Mouse (Mus musculus) adipose tissue, adult 10 weeks (tissue): Measurements from ENCODE around the gene Spata25. TPM values are rescaled to one million over a fixed set of nuclear protein-coding genes. Genes with fewer than 3 reads are reported as not detected.

ENCODE experiments used
- polyA plus RNA-seq: library from polyadenylated mRNA; stranded (reverse); fragments of 350-450 nt; fragmentation: Illumina TruSeq; extraction: RNeasy Lipid Tissue Mini Kit (QIAGEN cat#74804); gene quantifications from one replicate; pipeline ENCODE4 v1.2.3, GENCODE M21; 2014; ENCODE audit warnings: low read depth, low replicate concordance

Spata25 gene
- polyA plus RNA-seq, result 1.6 TPM

DNA sequence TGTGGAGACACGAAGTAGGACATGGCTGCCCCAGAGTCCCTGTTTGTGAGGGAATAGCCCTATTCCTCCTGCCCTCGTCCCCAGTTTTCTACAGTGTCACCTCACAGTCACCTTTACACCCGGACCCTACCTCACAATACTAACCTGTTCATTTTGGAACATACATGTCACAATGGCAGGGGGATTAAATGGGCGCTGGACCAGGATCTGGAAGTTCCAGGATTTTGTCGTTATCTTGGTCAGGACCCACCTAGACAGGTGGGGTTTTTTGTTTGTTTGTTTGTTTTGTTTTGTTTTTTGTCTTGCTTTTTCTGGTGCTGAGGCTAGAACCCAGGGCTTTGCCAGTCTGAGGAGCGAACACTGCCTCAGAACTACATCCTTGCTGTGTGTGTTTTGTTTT is at the start of gene Spata25:
Spata25 (minus strand) TSS at position 101 of the 400 bp plus-strand sequence.

DNA sequence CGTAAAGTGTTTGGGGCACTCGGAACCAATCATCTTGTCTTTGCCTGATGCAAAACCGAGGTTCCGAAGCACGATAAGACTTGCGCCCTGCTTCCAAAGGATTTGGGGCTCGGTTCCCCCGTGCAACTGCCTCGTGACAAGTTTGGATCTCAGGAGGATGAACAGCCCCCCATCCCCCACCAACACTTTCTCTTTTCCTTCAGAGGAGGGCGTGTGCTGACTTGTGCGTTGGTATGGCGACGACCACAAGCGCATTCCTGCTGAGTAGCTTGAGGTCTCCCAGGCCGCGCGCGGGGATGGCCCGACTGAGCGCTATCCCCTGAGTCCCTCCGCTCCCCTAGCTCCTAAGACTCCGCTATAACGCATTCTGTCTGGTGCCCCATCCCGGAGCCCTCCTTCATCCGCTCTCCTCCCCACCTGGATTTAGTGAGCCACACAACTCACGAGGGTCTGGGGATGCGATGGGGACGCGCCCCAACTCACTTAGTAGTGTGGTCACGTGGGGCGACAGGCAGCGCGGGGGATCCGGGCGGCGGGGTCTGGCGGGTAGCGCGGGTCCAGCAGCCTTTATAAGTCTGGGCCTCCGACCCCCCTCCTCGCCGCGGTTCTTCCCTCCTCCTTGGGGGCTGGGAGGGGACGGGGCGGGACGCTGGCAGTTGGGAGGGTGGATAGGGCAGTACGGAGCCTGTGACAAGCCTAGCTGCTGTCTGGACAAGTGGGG is 28.9 kb upstream of the Spata25 start, which contains the start of gene Pltp:
Pltp (minus strand) TSS at position 611 of the 721 bp plus-strand sequence.

DNA sequence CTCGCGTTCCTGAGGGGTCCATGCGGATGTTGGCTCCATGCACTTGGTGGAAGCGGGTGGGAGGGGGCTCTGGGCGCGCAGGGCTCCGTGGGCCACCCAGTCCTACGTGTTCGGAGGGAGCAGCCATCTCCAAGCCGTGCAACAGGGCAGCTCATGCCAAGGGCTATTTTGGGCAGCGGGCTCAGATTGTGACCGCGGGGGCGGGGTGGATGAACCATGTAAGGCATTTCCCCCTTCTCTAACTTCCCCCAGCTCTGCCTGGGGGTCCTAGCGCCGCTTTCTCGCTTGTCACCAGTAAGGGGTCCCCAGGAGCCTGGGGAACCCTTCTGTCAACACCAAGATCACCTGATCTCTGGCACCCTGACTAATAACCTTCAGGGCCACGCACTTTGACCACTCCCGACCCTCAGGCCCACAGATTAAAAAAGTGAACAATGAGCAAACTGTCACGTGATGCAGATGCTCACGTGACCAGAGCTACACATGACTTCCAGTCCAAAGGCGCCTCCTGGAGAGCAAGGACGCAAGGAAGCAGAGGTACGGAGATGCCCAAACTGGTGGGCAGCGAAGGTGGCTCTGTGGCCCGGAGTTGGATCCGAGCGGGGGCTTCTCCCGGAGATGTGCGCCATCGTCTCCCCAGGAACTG is 5.1 kb upstream of the Spata25 start, which contains the start of gene Neurl2:
Neurl2 (minus strand) TSS at position 143 of the 646 bp plus-strand sequence.

GRCm38 (mm10) chr2:164832748-164833301 is 4.5 kb upstream of the Spata25 start, which contains the start of gene Ctsa:
Gene Ctsa (plus strand): TSS chr2:164832873.

DNA sequence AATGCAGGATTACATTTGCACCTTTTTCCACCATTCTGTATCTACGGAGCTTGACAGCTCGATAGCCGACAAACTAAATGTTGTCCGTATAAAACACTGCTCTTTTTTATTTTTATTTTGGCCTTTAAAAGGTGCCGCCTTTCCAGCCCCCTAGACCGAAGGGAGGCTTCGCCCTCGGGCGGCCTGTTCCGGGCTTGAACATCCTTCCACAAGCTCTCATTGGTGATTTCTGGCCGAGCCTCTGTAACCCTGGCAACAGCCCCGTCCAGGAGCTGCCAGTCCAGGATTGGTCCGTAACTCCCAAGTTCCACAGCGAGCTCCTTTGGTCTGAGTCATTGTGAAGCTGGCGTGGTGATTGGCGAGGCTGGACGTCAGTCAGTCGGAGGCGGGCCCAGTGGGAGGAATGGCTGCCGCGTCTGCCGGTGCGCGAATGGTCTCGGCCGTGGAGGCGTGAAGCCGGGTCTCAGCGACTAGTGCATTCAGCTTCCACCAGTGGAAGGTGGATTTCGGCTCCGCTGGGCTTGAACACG is 5.6 kb downstream of the Spata25 start, which contains the start of gene Zswim1:
Zswim1 (plus strand) TSS at position 51 of the 530 bp plus-strand sequence.

DNA sequence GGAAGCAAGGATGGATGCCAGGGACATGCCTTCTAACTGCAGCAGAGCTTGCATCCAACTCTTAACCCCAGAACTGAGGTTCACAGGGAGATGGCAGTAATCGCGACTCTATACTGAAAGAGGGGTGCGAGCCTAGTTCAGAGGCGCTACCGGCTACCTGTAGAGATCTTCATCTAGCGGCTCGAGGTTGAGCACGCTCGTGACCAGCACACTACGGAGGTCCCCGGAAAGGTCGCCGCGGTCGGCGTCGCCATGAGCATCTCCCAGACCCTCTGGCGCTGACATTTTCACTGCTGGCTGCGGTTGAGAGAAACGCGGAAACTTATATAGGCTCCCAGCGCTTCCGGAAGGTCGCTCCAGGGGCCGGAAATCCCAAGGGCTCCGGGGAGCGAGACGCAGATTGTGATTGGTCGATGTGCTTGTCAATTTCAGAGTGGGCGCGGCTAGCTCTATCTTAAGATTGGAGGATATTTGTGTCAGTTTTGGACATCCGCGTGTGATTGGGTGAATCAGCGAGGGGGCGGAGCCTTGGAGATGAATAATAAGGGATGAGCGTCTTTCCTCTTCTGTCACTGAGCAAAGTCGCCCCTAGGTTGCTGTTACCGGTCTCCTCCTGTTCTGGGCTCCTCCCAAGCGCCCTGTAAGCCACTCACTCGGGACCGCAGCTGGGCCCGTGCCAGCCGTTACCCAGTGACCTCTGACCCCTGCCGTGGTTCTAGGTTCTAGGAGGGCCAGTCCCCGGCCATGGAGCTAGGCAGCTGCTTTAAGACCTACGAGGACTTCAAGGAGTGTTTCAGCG is 23.6 kb downstream of the Spata25 start, which contains the start of the genes Acot8 and Zswim3:
Acot8 (minus strand) TSS at position 350 of the 799 bp plus-strand sequence.
Zswim3 (plus strand) TSS at position 566 of the 799 bp plus-strand sequence.

DNA sequence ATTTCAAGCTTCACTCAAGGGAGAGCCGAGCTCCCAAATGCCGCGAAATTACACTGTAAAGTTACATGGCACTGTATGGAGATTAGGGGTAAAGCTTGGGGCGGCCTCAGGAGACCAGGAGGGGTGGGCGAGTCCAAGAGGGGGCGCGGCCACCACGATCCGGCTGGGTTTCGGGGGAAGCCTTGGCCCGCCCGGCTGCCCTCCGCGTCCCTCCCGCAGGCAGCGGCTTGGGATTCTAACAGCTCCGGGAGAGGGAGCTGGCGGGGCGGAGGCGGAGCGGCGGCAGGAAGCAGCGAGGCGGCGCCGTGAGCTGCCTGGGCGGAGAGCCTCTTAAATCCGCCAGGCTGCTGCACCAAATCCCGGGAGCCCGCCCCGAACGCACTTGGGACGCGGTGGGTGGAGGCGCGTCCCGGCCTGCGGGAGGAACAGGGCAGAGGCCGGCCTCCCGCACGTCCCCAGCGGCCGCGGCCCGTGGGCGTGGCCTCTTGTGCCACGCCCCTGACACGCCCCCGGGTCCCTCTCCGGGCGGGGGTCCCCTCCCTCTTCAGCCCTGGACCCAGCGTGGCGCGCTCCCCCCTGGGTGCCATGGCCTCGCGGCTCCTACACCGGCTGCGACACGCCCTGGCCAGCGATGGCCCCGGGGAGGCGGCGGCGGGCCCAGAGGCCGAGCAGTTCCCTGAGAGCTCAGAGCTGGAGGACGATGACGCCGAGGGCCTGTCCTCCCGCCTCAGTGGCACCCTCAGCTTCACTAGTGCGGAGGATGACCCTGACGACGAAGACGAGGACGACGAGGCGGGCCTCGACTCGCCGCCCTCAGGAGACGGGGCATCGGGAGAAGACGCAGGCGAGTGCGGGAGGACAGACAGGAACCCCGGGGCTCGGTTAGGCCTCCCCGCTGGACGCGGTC is 42.6 kb downstream of the Spata25 start, which contains the start of gene Snx21:
Snx21 (plus strand) TSS at position 343 of the 907 bp plus-strand sequence.

GRCm38 (mm10) chr2:164779481-164780086 is 48.8 kb downstream of the Spata25 start, which contains the start of gene Tnnc2:
Gene Tnnc2 (minus strand): TSS chr2:164779967.

Other genes starting within 250 kb of the Spata25 start
- 118 TPM for gene Wfdc6a, start 243.1 kb downstream of the Spata25 start, polyA plus RNA-seq
- 285 TPM for gene Eppin, start 234.9 kb downstream of the Spata25 start, polyA plus RNA-seq
- gene Wfdc6b, start 215.0 kb downstream of the Spata25 start, polyA plus RNA-seq, result 215 TPM
- gene Wfdc8, start 214.9 kb downstream of the Spata25 start, polyA plus RNA-seq, result 244 TPM
- gene Wfdc16, start 189.7 kb downstream of the Spata25 start, polyA plus RNA-seq, result 298 TPM
- 2,863 TPM for gene Wfdc10, start 172.5 kb downstream of the Spata25 start, polyA plus RNA-seq
- 297 TPM for gene Wfdc9, start 172.0 kb downstream of the Spata25 start, polyA plus RNA-seq
- gene Wfdc11, start 154.4 kb downstream of the Spata25 start, polyA plus RNA-seq, result 41.2 TPM
- gene Wfdc13, start 143.4 kb downstream of the Spata25 start, polyA plus RNA-seq, result 775 TPM
- gene Spint4, start 130.0 kb downstream of the Spata25 start, polyA plus RNA-seq, result 1,086 TPM
- 379 TPM for gene Spint5, start 113.2 kb downstream of the Spata25 start, polyA plus RNA-seq
- gene Wfdc3, start 82.6 kb downstream of the Spata25 start, polyA plus RNA-seq, result 12.2 TPM
- 26.0 TPM for gene Dnttip1, start 82.6 kb downstream of the Spata25 start, polyA plus RNA-seq
- 5.0 TPM for gene Ube2c, start 58.6 kb downstream of the Spata25 start, polyA plus RNA-seq
- 1.0 TPM for gene Tnnc2, start 48.6 kb downstream of the Spata25 start, polyA plus RNA-seq
- gene Snx21, start 42.7 kb downstream of the Spata25 start, polyA plus RNA-seq, result 18.3 TPM
- gene Acot8, start 23.7 kb downstream of the Spata25 start, polyA plus RNA-seq, result 19.6 TPM
- 4.2 TPM for gene Zswim3, start 23.4 kb downstream of the Spata25 start, polyA plus RNA-seq
- gene Zswim1, start 5.9 kb downstream of the Spata25 start, polyA plus RNA-seq, result 8.6 TPM
- gene Ctsa, start 4.3 kb upstream of the Spata25 start, polyA plus RNA-seq, result 142 TPM
- gene Neurl2, start 4.9 kb upstream of the Spata25 start, polyA plus RNA-seq, result 3.0 TPM
- 169 TPM for gene Pltp, start 29.2 kb upstream of the Spata25 start, polyA plus RNA-seq
- 38.8 TPM for gene Pcif1, start 50.8 kb upstream of the Spata25 start, polyA plus RNA-seq
- gene Zfp335, start 83.2 kb upstream of the Spata25 start, polyA plus RNA-seq, result 11.1 TPM
- gene Mmp9, start 112.2 kb upstream of the Spata25 start, polyA plus RNA-seq, result 9.1 TPM
- gene Slc12a5, start 132.3 kb upstream of the Spata25 start, polyA plus RNA-seq, result 1.6 TPM
- 23.6 TPM for gene Ncoa5, start 206.3 kb upstream of the Spata25 start, polyA plus RNA-seq
- gene Cd40, start 227.1 kb upstream of the Spata25 start, polyA plus RNA-seq, result 2.2 TPM